Mouse (Mus musculus): ENCODE data around the gene Tmem41b. TPM values are rescaled to one million over a fixed set of nuclear protein-coding genes. Genes with fewer than 3 reads are reported as not detected.

The Tmem41b gene
- total RNA-seq, 1 experiment from 2014 or later: 33.6 TPM

- no peak for ATAC-seq (replicated peaks; ENCODE audit: low read depth, poor library complexity, severe bottlenecking)
These were observed 57.1 kb downstream of the Tmem41b start for GRCm38 (mm10) chr7:109929628-109930027.

- no peak for ATAC-seq (replicated peaks; ENCODE audit: low read depth, poor library complexity, severe bottlenecking)
These were observed 58.4 kb downstream of the Tmem41b start for GRCm38 (mm10) chr7:109928365-109928764.

DNA sequence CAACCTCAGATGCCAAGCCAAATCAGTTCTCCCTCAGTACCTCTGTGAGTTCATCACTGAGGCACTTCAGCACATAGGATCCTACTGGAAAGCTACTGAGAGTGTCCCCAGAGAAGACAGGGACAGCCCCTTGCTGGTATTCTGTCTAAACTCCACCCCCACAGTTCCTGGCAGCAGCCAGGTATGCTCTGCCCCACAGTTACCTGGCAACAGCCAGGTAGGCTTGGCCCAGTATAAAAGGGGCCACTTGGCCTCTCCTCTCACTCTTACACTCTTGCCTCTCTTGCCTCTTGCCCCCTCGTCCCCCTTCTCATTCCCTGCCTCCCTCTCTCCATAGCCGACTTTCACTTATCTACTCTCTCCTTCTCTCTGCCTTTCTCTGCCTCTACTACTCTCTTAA, 61.8 kb downstream of the Tmem41b start:
- no peak for ATAC-seq (replicated peaks; ENCODE audit: low read depth, poor library complexity, severe bottlenecking)

DNA sequence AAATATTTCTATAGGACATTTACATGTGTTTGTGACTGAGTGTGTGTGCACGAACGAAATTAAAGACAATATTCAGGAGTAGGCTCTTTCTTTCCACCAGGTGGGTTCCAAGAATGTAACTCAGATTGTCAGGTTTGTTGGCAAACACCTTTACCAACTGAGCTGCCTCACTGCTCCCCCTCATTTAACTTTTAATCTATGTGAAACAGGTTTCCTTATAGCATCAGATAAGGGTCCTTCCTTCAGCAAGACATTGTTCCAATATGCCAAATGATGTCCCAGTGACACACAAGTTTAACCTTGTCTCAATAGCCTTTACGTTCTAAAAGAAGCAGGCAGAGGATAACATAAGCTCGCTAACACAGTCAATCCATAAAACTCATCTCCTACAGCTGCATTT, 63.8 kb downstream of the Tmem41b start:
- no peak for ATAC-seq (replicated peaks; ENCODE audit: low read depth, poor library complexity, severe bottlenecking)

Other genes starting within 250 kb of the Tmem41b start
- gene Tmem9b, start 234.1 kb downstream of the Tmem41b start, total RNA-seq (2017): 11.0 and 21.5 TPM in 2 replicates
- 0.41 and 0.44 TPM in 2 replicates for gene Nrip3, start 204.9 kb downstream of the Tmem41b start, total RNA-seq (2017)
- gene Scube2, start 121.2 kb downstream of the Tmem41b start, total RNA-seq (2017): not detected in 2 replicates
- gene Dennd5a, start 26.5 kb downstream of the Tmem41b start, total RNA-seq (2017): 73.3 and 77.4 TPM in 2 replicates
- 253 and 293 TPM in 2 replicates for gene Ipo7, start 31.3 kb upstream of the Tmem41b start, total RNA-seq (2017)
- gene Zfp143, start 74.3 kb upstream of the Tmem41b start, total RNA-seq (2017): 27.2 and 33.7 TPM in 2 replicates
- 37.1 and 52.5 TPM in 2 replicates for gene Wee1, start 135.1 kb upstream of the Tmem41b start, total RNA-seq (2017)
- gene Swap70, start 234.8 kb upstream of the Tmem41b start, total RNA-seq (2017): 62.2 and 66.2 TPM in 2 replicates

Data from common myeloid progenitor, adult 5-6 weeks (primary cell).